Mouse (Mus musculus) bone marrow macrophage, adult 2 months (primary cell): ENCODE results near the gene Eml4. TPM values are rescaled to one million over a fixed set of nuclear protein-coding genes. Genes with fewer than 3 reads are reported as not detected.

ENCODE experiments used
- H3K27ac ChIP-seq: 2 replicates; pipeline ENCODE4 v1.5.1; 2012; ENCODE audit warnings: low read depth, low read length; ENCODE audit not compliant: insufficient read depth
- H3K4me1 ChIP-seq: 2 replicates; pipeline ENCODE4 v1.6.1; 2012; ENCODE audit warnings: low read length; ENCODE audit not compliant: control insufficient read depth, insufficient read depth
- H3K4me3 ChIP-seq: 2 replicates; pipeline ENCODE4 v1.5.1; 2012; ENCODE audit warnings: mild to moderate bottlenecking, low read length, moderate library complexity; ENCODE audit not compliant: insufficient read depth
- CTCF ChIP-seq: IDR thresholded peaks from 2 replicates; pipeline ENCODE4 v1.5.1; 2012; ENCODE audit warnings: low read depth, mild to moderate bottlenecking, low read length, moderate library complexity
- POLR2A ChIP-seq: IDR thresholded peaks from 2 replicates; pipeline ENCODE4 v1.6.1; 2012; ENCODE audit warnings: mild to moderate bottlenecking, low read depth, low read length, borderline replicate concordance
- polyA plus RNA-seq: library from polyadenylated mRNA; stranded (reverse); fragments of >200 nt; gene quantifications from 2 replicates; pipeline ENCODE4 v1.2.4, GENCODE M21; 2012; ENCODE audit not compliant: missing spikeins, insufficient read depth, insufficient read length

Gene Eml4
- polyA plus RNA-seq, 1 experiment: 16.6 TPM

DNA sequence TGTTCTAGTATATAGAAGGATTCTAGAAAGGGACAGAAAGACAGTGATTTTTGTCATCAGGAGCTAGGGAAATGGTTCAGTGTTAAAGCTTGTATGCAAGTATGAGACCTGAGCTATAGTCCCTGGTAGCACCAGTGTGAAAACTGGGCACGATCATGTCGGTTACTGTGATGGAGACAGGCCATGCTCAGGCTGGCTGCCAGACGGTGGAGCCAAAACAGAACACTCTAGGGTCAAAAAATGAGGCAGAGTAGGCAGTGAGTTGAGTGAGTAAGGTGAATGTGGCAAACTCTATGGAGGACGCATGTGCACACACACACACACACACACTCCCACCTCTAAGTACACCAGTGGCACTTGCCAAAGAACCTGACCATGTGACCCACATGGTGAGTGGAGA is 92.7 kb downstream of the Eml4 start:
- no peak overlapping the region for H3K4me3 ChIP-seq
- TF ChIP-seq POLR2A (no peak), CTCF (no peak)
- peaks cover 2% of the 10 kb centered on the region; the same call in 1 of the 2 replicates for H3K4me1 ChIP-seq
- no peak overlapping the region for H3K27ac ChIP-seq

DNA sequence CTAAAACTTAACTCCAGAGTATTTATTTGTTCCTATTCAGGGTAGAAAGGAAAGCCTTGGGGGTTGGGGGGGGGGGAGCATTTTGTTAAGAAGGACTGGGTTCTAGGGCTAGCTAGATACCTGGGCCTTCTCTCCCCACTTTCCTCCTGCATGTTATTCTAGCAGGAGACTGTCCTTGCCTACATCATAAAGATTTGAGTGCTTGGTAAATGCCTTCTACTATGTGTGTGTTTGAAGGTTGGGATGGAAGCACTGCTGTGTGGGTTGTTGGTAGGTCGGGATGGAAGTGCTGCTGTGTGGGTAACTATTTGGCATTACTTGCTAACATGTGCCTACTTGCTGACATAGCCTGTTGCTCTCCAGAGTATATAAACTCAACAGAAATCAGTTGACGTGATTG is 98.9 kb downstream of the Eml4 start:
- Histone ChIP-seq H3K4me1 (no peaks in the 10 kb centered on the region), H3K4me3 (no peak overlapping the region), H3K27ac (no peak overlapping the region)
- TF ChIP-seq CTCF (no peak), POLR2A (no peak)

DNA sequence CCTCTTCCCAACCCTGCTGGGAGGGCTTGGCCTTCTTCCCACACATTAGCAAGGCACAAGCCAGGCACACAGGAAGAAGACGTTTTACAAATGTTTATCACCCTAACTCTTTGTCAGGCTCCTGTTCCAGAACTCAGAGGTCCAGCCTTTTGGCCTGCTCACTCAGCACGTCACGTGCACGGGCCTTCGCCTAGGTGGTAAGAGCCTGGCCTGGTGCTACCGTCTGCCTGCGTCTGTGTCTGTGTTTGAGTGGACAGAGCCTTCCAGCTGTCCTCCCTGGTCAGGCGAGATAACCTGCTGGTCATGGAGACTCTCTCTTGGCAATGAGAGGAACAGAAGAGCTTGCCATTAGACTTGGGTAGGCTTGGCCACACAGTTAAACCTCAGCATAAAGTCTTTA is 100.6 kb downstream of the Eml4 start:
- no peak for TF ChIP-seq POLR2A
- TF ChIP-seq CTCF: no peak
- Histone ChIP-seq H3K27ac (no peak overlapping the region), H3K4me3 (no peak overlapping the region)

DNA sequence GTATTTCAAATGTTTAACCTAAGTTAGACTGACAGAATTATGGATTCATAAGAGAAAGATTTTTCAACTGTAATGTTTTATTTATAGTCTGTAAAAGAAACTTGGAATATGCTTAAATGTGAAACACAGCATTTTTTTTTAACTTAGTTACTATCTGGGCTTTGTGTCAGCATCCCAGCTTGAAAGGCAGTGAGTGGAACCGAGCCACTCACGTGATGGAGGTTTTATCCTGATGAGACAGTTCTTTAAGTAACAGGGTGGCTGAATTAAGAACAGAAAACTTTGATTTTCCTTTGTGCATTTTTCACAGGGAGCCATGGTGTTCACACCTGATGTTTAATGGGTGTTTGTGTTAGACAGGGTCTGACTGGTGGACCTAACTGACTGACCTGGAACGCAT is 101.1 kb downstream of the Eml4 start:
- Histone ChIP-seq H3K27ac (no peak overlapping the region), H3K4me1 (no peaks in the 10 kb centered on the region), H3K4me3 (no peak overlapping the region)
- TF ChIP-seq CTCF: no peak
- TF ChIP-seq POLR2A: no peak

More for the DNA sequence above, 100.6 kb downstream of the Eml4 start:
- no peaks in the 10 kb centered on the region for H3K4me1 ChIP-seq

DNA sequence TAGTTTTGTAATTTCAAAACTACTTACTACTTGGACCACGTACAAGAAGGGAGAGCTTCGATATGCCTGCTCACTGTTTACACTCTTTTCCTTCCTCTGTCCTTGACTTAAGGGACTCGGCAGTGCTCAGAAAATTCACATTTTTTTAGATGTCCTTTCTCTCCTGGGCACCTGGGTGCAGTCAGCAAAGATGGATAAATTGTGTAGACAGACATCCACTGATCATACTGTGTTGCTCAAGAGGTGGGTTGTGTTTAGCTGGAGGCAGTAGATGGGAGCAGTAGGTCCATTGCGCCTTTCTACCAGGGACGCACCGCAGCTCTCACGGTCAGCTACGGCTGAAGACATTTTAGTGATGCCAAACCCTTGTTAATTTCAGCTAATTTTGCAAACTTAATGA is 101.7 kb downstream of the Eml4 start:
- Histone ChIP-seq H3K4me1 (no peaks in the 10 kb centered on the region), H3K27ac (no peak overlapping the region), H3K4me3 (no peak overlapping the region)
- TF ChIP-seq CTCF (no peak), POLR2A (no peak)

DNA sequence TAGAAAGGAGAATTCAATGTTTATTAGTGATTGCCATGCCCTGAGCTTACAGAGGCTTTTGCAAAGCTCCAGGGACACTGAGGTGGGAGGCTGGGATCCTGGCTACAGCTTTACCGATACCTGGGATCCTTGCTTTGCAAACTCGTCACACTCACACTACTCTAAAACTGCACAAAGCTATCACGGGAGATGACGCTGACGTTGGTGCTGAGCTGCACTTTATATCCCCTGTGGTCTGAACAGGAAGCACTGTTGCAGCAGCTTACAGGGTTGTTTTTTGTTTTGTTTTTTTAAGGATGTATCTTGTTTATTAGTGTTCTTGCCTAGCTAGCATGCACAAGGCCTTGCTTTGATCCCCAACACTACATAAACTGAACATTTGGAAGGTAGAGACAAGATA is 102.9 kb downstream of the Eml4 start:
- no peak for TF ChIP-seq CTCF
- TF ChIP-seq POLR2A: no peak
- Histone ChIP-seq H3K27ac (no peak overlapping the region), H3K4me3 (no peak overlapping the region), H3K4me1 (no peaks in the 10 kb centered on the region)

DNA sequence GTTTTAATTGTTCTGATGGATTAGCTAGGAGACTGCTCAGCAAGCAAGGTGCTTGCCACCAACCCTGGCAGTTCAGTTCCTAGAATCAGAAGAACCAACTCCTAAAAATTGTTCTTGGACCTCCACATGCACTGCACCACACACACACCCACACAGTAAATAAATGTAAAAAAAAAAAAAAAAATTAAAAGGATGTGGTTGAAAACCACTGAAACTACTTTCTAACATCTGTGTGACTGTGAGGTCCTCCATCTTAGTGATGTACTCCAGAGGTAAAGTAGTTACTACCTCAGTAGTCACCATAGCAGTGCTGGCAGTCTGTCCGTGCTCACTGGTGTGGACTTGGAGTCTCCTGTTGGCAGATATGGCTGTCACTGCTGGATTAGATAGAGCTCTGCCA is 106.5 kb downstream of the Eml4 start:
- no peak overlapping the region for H3K27ac ChIP-seq
- no peaks in the 10 kb centered on the region for H3K4me1 ChIP-seq
- no peak for TF ChIP-seq POLR2A
- TF ChIP-seq CTCF: no peak
- H3K4me3 ChIP-seq: no peak overlapping the region

DNA sequence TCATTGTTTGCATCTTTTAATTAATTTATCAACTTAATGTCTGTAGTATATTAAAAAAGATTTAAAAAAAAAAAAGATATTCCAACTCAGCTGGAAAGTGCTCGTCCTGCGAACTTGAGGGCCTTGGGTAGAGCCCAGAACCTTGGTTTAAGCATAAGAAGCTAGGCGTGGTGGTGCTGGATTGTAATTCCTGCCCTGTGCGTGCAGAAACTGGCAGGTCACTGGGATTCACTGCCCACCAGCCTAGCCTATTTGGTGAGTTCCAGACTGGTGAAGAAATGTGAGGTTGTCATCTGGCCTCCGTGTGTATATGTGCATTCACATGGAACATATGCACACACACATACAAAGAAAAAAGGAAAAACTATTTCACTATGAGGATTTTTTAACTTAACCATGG is 115.2 kb downstream of the Eml4 start:
- H3K4me3 ChIP-seq: no peak overlapping the region
- TF ChIP-seq CTCF (no peak), POLR2A (no peak)
- H3K27ac ChIP-seq: no peak overlapping the region
- no peaks in the 10 kb centered on the region for H3K4me1 ChIP-seq

DNA sequence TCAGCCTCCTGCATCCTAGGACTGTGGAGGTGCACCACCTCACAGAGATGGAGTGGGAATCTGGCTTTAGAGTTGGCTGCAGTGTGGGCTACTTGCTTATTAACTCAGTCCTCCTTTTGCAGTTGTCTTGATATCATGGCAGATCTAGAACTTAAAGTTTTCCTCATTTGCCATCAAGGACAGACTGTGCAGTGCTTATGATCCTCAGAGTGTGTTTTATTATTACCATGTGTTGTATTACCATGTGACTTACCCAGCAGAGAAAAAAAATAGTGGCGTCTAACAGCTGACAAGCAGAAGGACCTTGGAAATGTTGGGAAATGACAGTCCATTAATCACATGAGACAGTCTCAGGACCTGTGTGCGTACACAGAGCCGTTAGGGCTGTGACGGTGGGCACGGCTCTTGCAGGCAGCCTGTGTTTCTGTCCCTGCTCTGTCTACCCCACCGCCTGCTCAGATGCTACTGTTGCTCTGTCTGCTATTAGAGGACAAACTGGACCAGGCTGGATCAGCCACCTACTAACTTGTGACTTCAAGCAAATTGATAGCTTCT is 116.0 kb downstream of the Eml4 start:
- TF ChIP-seq POLR2A (no peak), CTCF (no peak)
- no peak overlapping the region for H3K4me3 ChIP-seq
- no peak overlapping the region for H3K27ac ChIP-seq
- H3K4me1 ChIP-seq: no peaks in the 10 kb centered on the region

DNA sequence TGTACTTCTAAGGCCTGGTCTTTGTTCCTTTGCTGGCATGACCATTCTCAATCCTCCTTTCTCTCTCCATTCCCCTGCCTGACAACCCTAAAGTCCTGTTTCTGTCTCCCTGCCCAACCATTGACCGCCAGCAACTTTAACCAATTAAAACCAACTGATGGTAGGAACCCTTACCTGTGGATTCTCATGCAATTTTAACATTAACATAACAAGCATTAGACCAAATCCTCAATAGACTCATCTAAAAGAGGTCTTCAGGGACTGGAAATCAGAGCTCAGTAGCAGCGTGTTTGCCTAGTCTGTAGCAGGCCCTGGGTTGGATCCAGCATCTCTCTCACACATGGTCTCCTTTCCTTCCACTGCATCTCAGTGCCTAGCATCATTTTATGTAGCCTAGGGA is 118.9 kb downstream of the Eml4 start:
- H3K4me3 ChIP-seq: no peak overlapping the region
- H3K27ac ChIP-seq: no peak overlapping the region
- H3K4me1 ChIP-seq: no peaks in the 10 kb centered on the region
- TF ChIP-seq CTCF: no peak
- TF ChIP-seq POLR2A: no peak

DNA sequence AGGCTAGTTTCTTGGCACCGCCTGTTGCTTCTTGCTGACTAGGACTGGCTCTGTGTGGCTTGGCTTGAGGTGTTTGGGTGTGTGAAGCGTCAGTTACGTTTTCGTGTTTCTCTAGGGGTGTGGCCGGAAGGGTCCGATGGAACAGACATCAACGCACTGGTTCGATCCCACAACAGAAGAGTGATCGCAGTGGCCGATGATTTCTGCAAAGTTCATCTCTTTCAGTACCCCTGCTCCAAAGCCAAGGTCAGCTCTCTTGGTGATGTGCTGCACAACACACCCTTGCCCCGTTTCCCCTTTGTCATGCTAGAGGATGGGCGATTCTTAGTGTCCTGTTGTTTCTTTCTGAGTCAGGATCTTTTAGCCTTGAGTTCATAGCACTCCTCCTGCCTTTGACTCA is 126.4 kb downstream of the Eml4 start:
- no peak overlapping the region for H3K27ac ChIP-seq
- no peaks in the 10 kb centered on the region for H3K4me1 ChIP-seq
- no peak for TF ChIP-seq CTCF
- no peak for TF ChIP-seq POLR2A
- H3K4me3 ChIP-seq: no peak overlapping the region
